Mouse (Mus musculus) forebrain, embryonic 14.5 days (tissue): ENCODE results near the gene Wwc1. TPM values are rescaled to one million over a fixed set of nuclear protein-coding genes. Genes with fewer than 3 reads are reported as not detected.

ENCODE experiments used
- ATAC-seq: fragments of 200-750 bp; cut with Nextera tagmentation; 2 replicates; pipeline ENCODE4 v1.8.0; 2017; ENCODE audit warnings: mild to moderate bottlenecking, moderate library complexity
- DNase-seq: peaks from one replicate; pipeline ENCODE4 v3.0.0-alpha.2; 2015; ENCODE audit warnings: low spot score
- H3K27ac ChIP-seq: fragments of 300-500 bp; sonication (generic); 2 replicates; pipeline ENCODE4 v1.5.1; 2014; ENCODE audit warnings: low read depth, mild to moderate bottlenecking, control low read depth, low read length, moderate library complexity
- H3K27me3 ChIP-seq: fragments of 300-500 bp; sonication (generic); replicated peaks from 2 replicates; pipeline ENCODE4 v1.6.1; 2014; ENCODE audit warnings: low read length, control low read depth, mixed read lengths; ENCODE audit not compliant: control insufficient read depth, insufficient read depth
- H3K36me3 ChIP-seq: fragments of 300-500 bp; sonication (generic); 2 replicates; pipeline ENCODE4 v1.6.1; 2014; ENCODE audit warnings: low read length, control low read depth; ENCODE audit not compliant: control insufficient read depth, insufficient read depth
- H3K4me1 ChIP-seq: fragments of 300-500 bp; sonication (generic); 2 replicates; pipeline ENCODE4 v1.6.1; 2014; ENCODE audit warnings: antibody characterized with exemption, low read length, control low read depth; ENCODE audit not compliant: control insufficient read depth, insufficient read depth
- H3K4me2 ChIP-seq: fragments of 300-500 bp; sonication (generic); 2 replicates; pipeline ENCODE4 v1.6.1; 2014; ENCODE audit warnings: mild to moderate bottlenecking, control low read depth, low read length
- H3K4me3 ChIP-seq: fragments of 300-500 bp; sonication (generic); 2 replicates; pipeline ENCODE4 v1.5.1; 2014; ENCODE audit warnings: low read depth, low read length, control low read depth
- H3K9ac ChIP-seq: fragments of 300-500 bp; sonication (generic); 2 replicates; pipeline ENCODE4 v1.6.1; 2014; ENCODE audit warnings: mild to moderate bottlenecking, low read length, control low read depth, moderate library complexity
- H3K9me3 ChIP-seq: fragments of 300-500 bp; sonication (generic); replicated peaks from 2 replicates; pipeline ENCODE4 v1.6.1; 2016; ENCODE audit warnings: low read length, control low read depth, mixed read lengths; ENCODE audit not compliant: control insufficient read depth
- WGBS: fragments of 180-500 bp; shearing (Covaris S2); extraction: QIAGEN DNeasy Blood & Tissue Kit; methylation state at CpG from one replicate; pipeline ENCODE4 v1.1.7; 2014; 5-methylcytosine and 5-hydroxymethylcytosine counted together
- polyA plus RNA-seq: library from polyadenylated mRNA; unstranded; fragments of >200 nt; fragmentation: Nextera tagmentation; extraction: Ambion mirVana; gene quantifications from 2 replicates; pipeline ENCODE4 v1.2.1, GENCODE M21; 2014

The Wwc1 gene
- polyA plus RNA-seq, 1 experiment from 2014 or later: 10.4 TPM

GRCm38 (mm10) chr11:35948457-35948881, 31.9 kb downstream of the Wwc1 start:
- no peak overlapping the region for H3K27ac ChIP-seq
- 17% methylated on average over 6 of the region's 6 CpGs for WGBS
- ATAC-seq: peak; percentile 68

GRCm38 (mm10) chr11:35947944-35948343, 32.4 kb downstream of the Wwc1 start:
- Histone ChIP-seq H3K4me3 (no peak overlapping the region), H3K9me3 (no peaks in the 10 kb centered on the region), H3K4me2 (no peak overlapping the region), H3K36me3 (no peaks in the 10 kb centered on the region), H3K27ac (no peak overlapping the region), H3K4me1 (0 out of 2 replicates have a peak, but pooled peaks cover 7% of the 10 kb centered on the region), H3K27me3 (no peaks in the 10 kb centered on the region), H3K9ac (no peak overlapping the region)
- ATAC-seq: no peak; the same call in 1 of the 2 replicates
- no peak for DNase-seq
- 86% methylated on average over 9 of the region's 9 CpGs for WGBS

More at GRCm38 (mm10) chr11:35948457-35948881, 31.9 kb downstream of the Wwc1 start:
- peak; percentile 37 for DNase-seq
- Histone ChIP-seq H3K9me3 (no peaks in the 10 kb centered on the region), H3K9ac (no peak overlapping the region), H3K36me3 (no peaks in the 10 kb centered on the region), H3K4me3 (no peak overlapping the region), H3K27me3 (no peaks in the 10 kb centered on the region), H3K4me2 (no peak overlapping the region), H3K4me1 (0 out of 2 replicates have a peak, but pooled peaks cover 7% of the 10 kb centered on the region)

GRCm38 (mm10) chr11:35945187-35945586, 35.1 kb downstream of the Wwc1 start:
- WGBS: 67% methylated on average over 6 of the region's 6 CpGs
- DNase-seq (no peak), ATAC-seq (no peak)
- Histone ChIP-seq H3K9me3 (no peaks in the 10 kb centered on the region), H3K36me3 (no peaks in the 10 kb centered on the region), H3K27me3 (no peaks in the 10 kb centered on the region), H3K4me3 (no peak overlapping the region), H3K4me2 (no peak overlapping the region), H3K9ac (no peak overlapping the region), H3K4me1 (peaks cover 21% of the 10 kb centered on the region), H3K27ac (no peak overlapping the region)

- H3K27ac ChIP-seq: peak overlapping the region; percentile 60
- no peaks in the 10 kb centered on the region for H3K27me3 ChIP-seq
- ATAC-seq: peak; percentile 6; the same call in 1 of the 2 replicates
- WGBS: 88% methylated on average over 3 of the region's 3 CpGs
- H3K9ac ChIP-seq: no peak overlapping the region
- no peak for DNase-seq
- H3K4me1 ChIP-seq: peaks cover 20% of the 10 kb centered on the region
- no peaks in the 10 kb centered on the region for H3K36me3 ChIP-seq
- no peak overlapping the region for H3K4me2 ChIP-seq
- no peaks in the 10 kb centered on the region for H3K9me3 ChIP-seq
- no peak overlapping the region for H3K4me3 ChIP-seq
Measured at GRCm38 (mm10) chr11:35941641-35942040, 38.7 kb downstream of the Wwc1 start.

- ATAC-seq: peak; percentile 60
- no peaks in the 10 kb centered on the region for H3K27me3 ChIP-seq
- peak; percentile 77 for DNase-seq
- H3K4me2 ChIP-seq: no peak overlapping the region
- no peaks in the 10 kb centered on the region for H3K9me3 ChIP-seq
- H3K9ac ChIP-seq: no peak overlapping the region
- H3K27ac ChIP-seq: peak overlapping the region; percentile 60
- peaks cover 20% of the 10 kb centered on the region for H3K4me1 ChIP-seq
- WGBS: 34% methylated on average over 5 of the region's 5 CpGs
- no peak overlapping the region for H3K4me3 ChIP-seq
- H3K36me3 ChIP-seq: no peaks in the 10 kb centered on the region
Measured at GRCm38 (mm10) chr11:35941064-35941463, 39.3 kb downstream of the Wwc1 start.

- DNase-seq (no peak), ATAC-seq (no peak)
- Histone ChIP-seq H3K4me1 (peaks cover 26% of the 10 kb centered on the region), H3K36me3 (no peaks in the 10 kb centered on the region), H3K4me3 (no peak overlapping the region), H3K27ac (no peak overlapping the region), H3K9me3 (no peaks in the 10 kb centered on the region), H3K9ac (no peak overlapping the region), H3K27me3 (no peaks in the 10 kb centered on the region), H3K4me2 (no peak overlapping the region)
- WGBS: 21% methylated on average over 6 of the region's 6 CpGs
Measured at GRCm38 (mm10) chr11:35938790-35939385, 41.4 kb downstream of the Wwc1 start.

GRCm38 (mm10) chr11:35935645-35936044, 44.7 kb downstream of the Wwc1 start:
- ATAC-seq: no peak
- Histone ChIP-seq H3K27ac (no peak overlapping the region), H3K9me3 (no peaks in the 10 kb centered on the region), H3K4me1 (peaks cover 33% of the 10 kb centered on the region), H3K9ac (no peak overlapping the region), H3K27me3 (no peaks in the 10 kb centered on the region), H3K36me3 (no peaks in the 10 kb centered on the region), H3K4me2 (no peak overlapping the region), H3K4me3 (no peak overlapping the region)
- 26% methylated on average over 3 of the region's 3 CpGs for WGBS
- no peak for DNase-seq

- DNase-seq (no peak), ATAC-seq (no peak)
- Histone ChIP-seq H3K27me3 (no peaks in the 10 kb centered on the region), H3K4me2 (no peak overlapping the region), H3K4me1 (peaks cover 29% of the 10 kb centered on the region), H3K4me3 (no peak overlapping the region), H3K27ac (no peak overlapping the region), H3K9ac (no peak overlapping the region), H3K36me3 (no peaks in the 10 kb centered on the region), H3K9me3 (no peaks in the 10 kb centered on the region)
- WGBS: 94% methylated on average over 1 of the region's 1 CpGs
Measured at GRCm38 (mm10) chr11:35935133-35935532, 45.2 kb downstream of the Wwc1 start.

GRCm38 (mm10) chr11:35933402-35934085, 46.8 kb downstream of the Wwc1 start:
- ATAC-seq (peak; percentile 70), DNase-seq (peak; percentile 56)
- Histone ChIP-seq H3K27me3 (no peaks in the 10 kb centered on the region), H3K4me3 (no peak overlapping the region), H3K4me2 (peak overlapping the region; percentile 21), H3K4me1 (peaks cover 25% of the 10 kb centered on the region), H3K36me3 (no peaks in the 10 kb centered on the region), H3K27ac (peak overlapping the region; percentile 44; the same call in 1 of the 2 replicates), H3K9me3 (no peaks in the 10 kb centered on the region), H3K9ac (0 out of 2 replicates have a peak overlapping the region, but pooled peaks have one; percentile 29)
- WGBS: 3% methylated on average over 14 of the region's 14 CpGs
